Mouse (Mus musculus): Measurements from ENCODE around the gene Mbtps1.

GRCm38 (mm10) chr8:119514940-119515339 lies 43.6 kb downstream of the Mbtps1 start:
- TF ChIP-seq POLR2A (IDR thresholded peaks at IDR 0.05; ENCODE audit: borderline replicate concordance, low read depth, low read length) (no peak), CTCF (IDR thresholded peaks at IDR 0.05; ENCODE audit: low read depth, low read length) (no peak)
